Mouse (Mus musculus) liver, adult 2 months (tissue): Measurements from ENCODE around the gene Tet1.

ENCODE experiments used
- CTCF ChIP-seq: fragments of 200-500 bp; IDR thresholded peaks from 2 replicates; pipeline ENCODE4 v1.5.1; 2011; ENCODE audit warnings: low read depth, low read length, control low read depth
- POLR2A ChIP-seq: fragments of 200-500 bp; IDR thresholded peaks from 2 replicates; pipeline ENCODE4 v1.6.1; 2011; ENCODE audit warnings: low read length, control low read depth; ENCODE audit not compliant: insufficient read depth; ENCODE audit errors: extremely low read depth

GRCm38 (mm10) chr10:62791251-62792176 lies 117.3 kb downstream of the Tet1 start:
- TF ChIP-seq CTCF (no peak), POLR2A (no peak)
